Mouse (Mus musculus): ENCODE measurements around the gene Ccdc47.
"Not testable (repeated sequence)": the region's sequence is repeated elsewhere in the genome, so short reads cannot be mapped to it uniquely, and the experiment has no call there.

Gene Ccdc47

DNA sequence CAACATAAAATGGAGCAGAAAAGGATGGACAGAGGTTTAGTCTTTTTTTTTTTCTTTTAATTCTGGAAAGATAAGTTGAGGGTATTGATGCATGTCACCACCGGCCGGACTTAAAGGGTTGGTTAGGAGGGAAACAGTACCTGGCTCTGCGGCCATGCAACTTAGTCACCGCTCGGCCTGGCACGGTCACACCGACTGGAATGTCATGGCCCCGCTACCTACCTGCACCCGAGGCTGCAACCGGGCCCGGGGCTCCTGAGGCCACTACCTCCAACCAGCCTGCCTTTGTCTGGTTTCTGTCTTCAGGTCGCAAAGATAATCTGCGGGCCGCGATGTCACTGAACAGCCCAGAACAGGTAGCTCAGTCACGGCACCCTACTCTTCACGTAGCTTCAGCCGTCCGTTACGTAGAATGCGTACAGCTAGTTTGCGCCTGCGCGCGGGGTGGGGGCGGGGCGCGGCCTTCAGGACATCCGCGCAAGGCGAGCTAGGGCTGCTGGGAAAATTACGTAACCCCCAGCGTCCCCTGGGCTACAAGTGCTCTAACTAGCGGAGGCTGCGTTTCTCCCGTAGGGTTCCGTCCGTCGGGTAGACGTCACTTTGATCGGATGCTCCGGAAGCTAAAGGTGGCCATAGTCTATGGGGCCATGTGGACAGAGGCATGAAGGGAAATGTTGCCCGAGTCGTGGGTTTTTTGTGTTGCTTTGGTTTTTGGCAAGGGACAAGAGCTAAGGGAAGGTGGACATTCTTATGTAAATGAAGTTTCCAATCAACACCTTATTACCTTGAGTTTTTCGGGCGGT, at the start of gene Ccdc47:
TSS of gene Ccdc47 (minus strand) at position 418 of the 803 bp plus-strand sequence.
- peak; percentile 99 for DNase-seq (ENCODE audit: low read depth, low spot score)

DNA sequence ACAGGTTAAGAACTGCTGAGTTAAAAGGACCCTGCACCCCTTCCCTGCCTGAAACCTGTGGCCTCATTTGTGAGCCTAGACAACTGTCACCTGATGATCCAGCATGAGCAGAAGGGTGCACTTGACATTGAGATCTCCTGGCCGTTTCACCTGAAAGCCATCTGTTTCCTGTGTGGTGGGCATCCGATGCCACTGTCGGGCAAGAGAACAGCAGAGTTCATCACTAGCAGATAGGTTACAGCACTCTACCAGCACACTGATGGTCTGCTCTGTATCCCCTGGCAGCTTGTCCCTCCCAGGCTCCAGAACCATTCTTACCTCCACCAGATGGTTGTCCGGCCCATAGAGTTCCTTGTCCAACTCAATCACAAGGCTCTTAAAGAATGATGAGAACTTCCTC, 49.4 kb upstream of the Ccdc47 start:
- no peak for DNase-seq (ENCODE audit: low read depth, low spot score)

DNA sequence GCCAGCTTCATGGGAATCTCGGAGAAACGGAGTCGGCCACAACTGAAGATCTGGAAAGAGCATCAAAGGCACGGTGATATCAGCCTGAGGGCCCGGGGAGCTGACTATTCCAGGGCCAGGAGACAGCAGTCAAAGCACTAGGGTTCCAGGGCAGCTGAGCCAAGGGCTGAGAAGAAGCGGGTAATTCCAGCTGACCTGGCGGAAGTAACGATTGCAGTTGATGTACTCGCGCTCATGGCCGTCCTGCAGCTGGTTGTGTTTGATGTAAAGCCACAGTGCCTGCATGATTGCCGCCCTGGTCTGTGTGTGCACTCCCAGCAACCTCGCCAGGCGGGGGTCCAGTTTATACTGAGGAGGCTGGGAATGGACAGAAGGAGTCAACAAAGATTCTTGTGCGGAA, 48.8 kb upstream of the Ccdc47 start:
- DNase-seq (ENCODE audit: low read depth, low spot score): no peak

DNA sequence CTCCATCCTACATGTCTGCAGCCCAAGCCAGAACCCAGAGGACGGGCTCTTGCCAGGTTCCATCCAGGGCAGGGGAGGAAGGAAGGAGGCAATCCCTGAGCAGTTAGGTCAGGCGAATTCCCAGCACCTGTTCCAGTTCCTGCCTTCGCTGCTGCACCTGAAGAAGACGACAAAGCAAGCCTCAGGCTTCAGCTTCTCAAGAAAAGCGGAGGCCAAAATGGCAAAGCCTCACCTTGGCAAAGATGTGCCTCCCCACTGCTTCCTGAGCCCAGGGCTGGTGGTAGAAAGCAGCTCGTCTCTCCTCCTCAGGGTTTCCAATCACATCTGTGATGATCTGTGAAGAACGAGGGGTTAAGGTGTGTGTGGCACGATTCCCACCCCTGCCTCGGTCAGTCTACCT, 47.8 kb upstream of the Ccdc47 start:
- DNase-seq (ENCODE audit: low read depth, low spot score): no peak

DNA sequence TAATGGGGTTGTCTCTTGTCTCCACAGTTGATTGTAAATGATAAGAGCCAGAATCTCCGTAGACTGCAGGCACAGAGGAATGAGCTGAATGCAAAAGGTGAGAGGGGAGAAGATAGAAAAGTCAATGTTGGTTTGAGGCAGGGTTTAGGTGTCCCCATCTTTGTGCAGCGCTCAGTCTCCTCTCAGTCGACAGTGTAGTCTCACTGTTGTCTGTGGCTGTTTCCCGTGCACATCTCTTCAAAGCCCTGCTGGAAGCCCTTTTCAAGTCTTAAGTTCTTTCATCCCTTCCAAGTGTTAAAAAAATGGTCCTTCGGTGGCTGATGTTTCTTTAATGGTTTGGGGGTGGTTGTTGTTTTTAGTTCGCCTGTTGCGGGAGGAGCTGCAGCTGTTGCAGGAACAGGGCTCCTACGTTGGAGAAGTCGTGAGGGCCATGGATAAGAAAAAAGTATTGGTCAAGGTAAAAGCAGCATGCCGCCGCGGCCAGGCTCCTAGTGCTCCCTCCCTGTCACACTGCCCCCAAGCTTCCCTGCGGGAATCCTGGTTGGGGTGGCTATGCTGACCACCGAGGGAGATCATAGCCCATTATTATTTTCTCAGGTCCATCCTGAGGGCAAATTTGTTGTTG, 44.8 kb upstream of the Ccdc47 start:
- no peak for DNase-seq (ENCODE audit: low read depth, low spot score)

DNA sequence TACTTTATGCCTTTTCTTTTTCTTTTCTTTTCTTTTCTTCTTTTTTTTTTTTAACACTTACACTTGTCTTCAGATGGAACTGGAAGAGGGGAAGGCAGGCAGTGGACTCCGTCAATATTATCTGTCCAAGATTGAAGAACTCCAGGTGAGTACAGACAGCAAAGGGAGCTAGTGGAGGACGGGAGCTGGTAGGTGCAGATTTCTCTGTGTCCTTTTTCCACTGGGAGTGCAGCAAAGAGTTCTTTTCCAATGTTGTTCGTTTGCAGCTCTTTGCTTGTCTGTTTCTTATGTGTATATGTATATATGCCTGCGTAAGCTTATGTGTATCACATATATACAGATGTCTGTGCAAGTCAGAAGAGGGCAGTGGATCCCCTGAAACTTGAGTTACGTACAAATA, 40.6 kb upstream of the Ccdc47 start:
- no peak for DNase-seq (ENCODE audit: low read depth, low spot score)

DNA sequence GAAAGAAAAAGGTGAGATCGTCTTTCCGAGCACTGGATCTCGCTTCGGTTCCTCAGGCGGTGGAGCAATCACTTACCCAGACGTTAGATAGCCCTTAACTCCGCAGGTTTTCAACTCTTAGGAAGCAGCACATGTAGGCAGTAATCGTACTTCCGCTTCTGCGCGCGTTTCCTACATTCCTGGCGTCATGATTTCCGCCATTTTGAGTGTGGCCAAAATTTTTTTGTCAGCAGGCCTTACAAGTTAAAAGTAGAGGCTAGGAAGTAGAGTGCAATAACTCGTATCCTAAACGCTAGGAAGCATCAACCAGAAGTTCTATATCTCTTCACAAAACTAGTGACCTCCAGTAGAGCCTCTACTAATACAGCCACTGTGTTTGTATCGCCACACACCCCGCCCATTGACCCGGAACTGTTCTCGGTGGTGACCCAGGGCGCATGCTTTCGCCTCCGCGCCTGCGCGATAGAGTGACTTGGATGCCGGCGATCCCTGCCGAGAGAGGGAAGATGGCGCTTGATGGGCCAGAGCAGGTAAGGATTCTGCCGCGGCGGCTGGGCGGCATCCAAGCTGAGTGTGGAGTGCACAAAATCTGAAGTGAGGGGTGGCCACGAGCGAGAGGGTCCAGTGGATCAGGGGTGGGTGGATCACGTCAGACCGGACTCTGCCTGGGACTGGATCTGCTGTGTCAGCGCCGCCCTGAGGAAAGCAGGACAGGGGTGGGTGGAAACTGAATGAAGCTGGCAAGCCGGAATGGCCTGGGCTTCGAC, 39.7 kb upstream of the Ccdc47 start, which contains the start of the genes Ftsj3 and Psmc5:
TSS of gene Ftsj3 (minus strand) at position 395 of the 767 bp plus-strand sequence.
TSS of gene Psmc5 (plus strand) at position 470 of the 767 bp plus-strand sequence.
- DNase-seq (ENCODE audit: low read depth, low spot score): peak; percentile 99

DNA sequence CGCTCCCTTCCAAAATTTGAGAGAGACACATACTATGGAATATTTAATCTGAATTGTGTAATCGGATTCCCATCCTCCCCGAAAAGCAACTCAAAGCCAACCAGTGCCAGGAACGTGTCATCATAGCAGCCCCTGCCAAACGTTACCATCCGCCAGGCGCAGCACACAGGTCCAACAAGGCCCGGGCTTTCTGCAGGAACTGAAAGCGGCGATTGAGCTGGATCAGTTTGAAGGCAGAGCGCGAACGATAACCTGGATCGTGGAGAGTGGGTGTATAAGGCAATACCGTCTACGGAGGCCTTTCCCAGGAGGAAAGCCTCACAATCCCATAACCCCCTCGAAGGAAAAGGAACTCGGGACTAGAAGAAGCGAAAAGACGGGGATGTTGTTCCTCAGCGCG, 39.0 kb upstream of the Ccdc47 start:
- DNase-seq (ENCODE audit: low read depth, low spot score): no peak

DNA sequence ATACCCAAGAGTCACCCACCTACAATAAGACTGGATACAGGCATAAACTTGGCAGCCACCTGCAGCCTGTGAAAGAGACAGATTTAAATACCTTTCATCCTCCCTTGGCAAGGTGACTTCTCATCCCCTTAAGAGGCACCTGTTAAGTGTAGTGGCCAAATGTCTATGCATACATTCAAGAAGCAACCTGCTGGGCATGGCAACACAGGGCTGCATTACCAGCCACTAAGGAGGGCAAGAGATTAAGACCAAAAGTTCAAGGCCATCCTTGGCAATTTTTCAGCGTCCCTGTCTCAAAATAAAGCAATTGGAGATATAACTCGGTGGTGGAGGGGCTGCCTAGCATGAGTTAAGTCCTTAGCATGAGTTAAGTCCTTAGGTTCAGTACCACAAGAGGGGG, 38.6 kb upstream of the Ccdc47 start:
- DNase-seq (ENCODE audit: low read depth, low spot score): peak; percentile 25

DNA sequence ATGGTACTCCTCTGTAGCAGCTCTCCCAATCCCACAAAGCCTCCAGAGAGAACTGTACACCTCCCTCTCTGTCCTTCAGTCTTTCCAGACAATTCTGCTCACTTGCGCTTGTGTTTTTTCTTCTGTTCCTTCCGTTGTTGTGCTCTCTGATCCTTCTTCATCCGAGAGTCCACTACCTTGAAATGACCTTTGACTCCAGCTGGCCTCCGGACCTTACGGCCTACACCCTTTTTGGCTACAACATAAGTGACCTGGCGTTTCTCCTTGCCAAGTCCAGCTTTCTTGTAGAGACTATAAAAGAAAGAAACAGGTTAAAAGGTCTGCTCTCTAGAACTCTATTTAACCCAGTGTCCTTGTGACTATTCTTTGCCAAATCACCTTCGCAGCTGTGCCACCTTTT, 33.2 kb upstream of the Ccdc47 start:
- no peak for DNase-seq (ENCODE audit: low read depth, low spot score)

DNA sequence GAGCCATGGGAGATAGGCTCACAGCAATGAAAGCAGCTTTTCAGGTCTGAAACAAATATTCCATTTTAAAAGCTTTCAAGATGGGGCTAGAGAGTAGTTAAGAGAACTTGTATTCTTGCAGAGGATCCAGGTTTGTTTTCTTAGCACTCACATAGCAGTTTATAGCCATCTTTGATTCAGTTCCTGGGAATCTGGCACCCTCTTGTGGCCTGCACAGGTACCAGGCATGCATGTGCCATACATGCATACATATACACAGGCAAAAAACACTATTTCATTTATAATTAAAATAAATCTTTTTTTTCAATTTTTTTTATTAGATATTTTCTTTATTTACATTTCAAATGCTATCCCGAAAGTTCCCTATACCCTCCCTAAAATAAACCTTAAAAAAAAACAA, 30.7 kb upstream of the Ccdc47 start:
- DNase-seq (ENCODE audit: low read depth, low spot score): peak; percentile 50

DNA sequence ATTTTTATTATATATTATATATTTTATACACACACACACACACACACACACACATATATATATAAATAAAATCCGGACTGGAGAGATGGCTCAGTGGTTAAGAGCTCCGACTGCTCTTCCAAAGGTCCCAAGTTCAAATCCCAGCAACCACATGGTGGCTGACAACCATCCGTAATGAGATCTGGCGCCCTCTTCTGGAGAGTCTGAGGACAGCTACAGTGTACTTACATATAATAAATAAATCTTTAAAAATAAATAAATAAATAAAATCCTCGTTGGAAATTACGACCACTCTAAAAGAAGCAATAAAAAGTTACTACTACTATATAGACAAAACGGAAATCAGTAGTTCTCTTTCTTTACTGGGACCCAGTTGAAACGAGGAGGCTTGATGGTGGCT, 17.8 kb upstream of the Ccdc47 start:
- DNase-seq (ENCODE audit: low read depth, low spot score): not testable (repeated sequence)

DNA sequence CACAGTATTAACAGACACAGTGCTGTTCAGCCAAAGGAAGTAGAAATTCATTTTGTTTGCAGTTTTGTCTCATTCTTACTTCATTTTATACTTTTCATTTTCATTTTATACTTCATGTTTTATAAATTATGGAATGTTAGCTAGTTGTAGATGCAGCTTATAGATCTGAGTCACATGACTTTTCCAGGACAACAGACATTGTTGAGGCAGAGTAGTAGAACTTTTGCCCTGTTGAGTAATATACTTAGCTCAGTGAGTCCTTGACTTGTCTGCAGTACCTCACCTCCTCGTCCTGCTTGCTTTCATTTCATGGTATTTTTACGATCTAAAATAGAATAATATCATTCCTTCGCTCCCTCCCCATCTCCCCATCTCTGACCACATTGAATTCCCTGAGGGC, 4.5 kb upstream of the Ccdc47 start:
- no peak for DNase-seq (ENCODE audit: low read depth, low spot score)

DNA sequence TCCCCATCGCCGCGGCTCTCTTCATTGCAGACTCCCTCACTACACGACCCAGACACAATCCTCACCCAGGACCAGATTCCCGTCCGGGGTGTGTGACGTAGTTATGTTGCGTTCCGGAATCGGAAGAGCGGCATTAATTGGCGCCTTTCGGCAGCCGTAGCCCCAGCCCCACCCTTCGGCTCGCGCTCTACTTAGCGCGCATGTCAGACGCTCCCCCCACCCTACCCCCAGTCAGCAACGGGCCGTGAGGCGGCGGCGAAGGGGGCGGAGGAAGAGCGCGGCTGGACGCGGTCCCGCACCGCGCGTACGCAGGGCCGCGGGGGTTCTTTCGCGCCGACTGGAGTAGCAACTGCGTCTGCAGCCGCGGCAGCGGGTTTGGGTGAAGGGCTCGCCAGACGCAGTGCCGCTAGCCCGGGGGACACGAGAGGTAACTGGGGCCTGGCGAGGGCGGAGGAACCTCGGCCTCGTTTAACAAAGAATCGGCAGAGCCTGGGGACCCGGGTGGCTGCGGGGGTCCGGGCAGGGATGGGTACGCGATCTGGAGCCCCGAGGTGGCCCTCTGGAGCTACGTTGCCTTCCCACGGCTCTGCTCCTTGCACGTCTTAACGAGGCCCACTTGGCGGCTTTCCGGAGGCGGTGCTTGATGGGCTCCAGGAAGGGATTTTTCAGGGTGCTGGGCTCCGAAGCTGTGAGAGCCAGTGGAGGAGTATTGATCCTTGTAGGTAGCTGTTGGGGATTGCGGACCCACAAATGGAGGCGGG, 766 bp upstream of the Ccdc47 start, which contains the start of gene Ddx42:
TSS of gene Ddx42 (plus strand) at position 197 of the 761 bp plus-strand sequence.
- DNase-seq (ENCODE audit: low read depth, low spot score): peak; percentile 97

DNA sequence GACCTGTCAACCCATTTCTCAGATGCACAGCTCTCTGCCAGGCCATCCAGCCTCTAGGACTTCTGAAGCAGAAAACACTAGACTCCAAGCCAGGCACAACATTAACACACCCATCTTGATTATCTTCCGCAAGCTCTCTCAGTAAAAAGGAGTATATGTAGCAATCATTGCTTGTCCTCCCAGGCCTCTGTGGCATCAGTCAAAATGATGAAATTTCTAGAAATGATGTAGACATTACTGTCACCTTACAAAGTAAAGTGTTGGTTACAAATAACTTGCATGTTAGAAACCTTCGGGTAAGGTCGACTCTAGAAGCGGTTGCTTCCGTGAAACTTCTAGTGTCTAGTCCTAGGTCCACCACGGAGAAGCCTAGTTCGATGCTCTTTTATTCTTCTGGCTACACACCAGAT, 689 bp downstream of the Ccdc47 start:
- DNase-seq (ENCODE audit: low read depth, low spot score): peak; percentile 36

DNA sequence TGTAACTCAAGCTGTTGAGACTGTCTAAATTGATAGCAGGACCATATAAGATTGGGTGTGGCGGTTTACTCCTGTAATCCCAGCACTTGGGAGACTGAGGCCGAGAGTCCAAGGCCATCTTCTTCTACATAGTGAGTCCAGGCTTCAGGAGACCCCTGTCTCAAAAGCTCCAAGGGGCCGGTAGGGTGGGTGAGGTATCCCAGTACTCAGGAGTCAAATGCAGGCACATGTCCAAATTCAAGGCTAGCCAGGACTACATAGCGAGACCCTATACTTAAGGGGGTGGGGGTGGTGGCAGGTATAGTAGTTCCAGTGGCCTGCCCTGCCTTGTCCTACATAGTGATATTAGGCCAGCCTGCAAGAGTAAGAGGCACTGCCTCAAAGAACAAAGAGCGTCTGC, 1.3 kb downstream of the Ccdc47 start:
- DNase-seq (ENCODE audit: low read depth, low spot score): no peak

DNA sequence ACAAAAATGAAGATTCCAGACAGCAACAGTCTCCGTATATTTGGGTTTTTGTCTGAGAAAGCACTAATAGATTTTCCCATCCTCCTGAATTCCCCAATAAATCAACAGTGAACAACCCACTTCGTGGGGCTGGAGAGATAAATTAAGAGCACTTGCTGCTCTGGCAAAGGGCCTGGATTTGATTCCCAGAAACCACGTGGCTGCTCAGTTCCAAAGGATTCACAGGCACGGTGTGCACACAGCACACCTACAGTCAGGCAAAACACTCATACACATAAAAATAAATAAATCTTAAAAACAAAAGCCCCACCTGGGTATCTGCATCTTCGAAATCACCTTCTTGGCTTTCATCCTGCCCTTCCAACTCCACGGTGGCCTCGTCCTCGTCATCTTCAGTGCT, 3.4 kb downstream of the Ccdc47 start:
- DNase-seq (ENCODE audit: low read depth, low spot score): no peak

DNA sequence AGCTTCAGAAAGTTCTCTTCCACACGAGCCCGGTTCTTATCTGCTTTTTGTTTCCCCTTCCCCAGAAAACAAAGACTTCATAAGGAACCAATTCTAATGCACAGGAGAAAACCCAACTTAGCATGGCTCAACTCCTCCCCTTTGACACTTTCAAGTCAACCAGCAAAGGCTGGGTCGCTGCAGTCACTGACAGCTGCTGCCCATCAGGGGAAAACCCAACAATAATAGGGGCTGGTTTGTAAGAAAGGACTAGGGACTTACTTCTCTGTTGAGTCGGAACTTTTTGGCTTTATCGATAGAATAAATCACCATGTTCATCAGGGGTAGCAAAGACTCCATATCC, 14.1 kb downstream of the Ccdc47 start, which contains the start of gene Strada:
TSS of gene Strada (minus strand) at position 46 of the 343 bp plus-strand sequence.
- DNase-seq (ENCODE audit: low read depth, low spot score): peak; percentile 59

DNA sequence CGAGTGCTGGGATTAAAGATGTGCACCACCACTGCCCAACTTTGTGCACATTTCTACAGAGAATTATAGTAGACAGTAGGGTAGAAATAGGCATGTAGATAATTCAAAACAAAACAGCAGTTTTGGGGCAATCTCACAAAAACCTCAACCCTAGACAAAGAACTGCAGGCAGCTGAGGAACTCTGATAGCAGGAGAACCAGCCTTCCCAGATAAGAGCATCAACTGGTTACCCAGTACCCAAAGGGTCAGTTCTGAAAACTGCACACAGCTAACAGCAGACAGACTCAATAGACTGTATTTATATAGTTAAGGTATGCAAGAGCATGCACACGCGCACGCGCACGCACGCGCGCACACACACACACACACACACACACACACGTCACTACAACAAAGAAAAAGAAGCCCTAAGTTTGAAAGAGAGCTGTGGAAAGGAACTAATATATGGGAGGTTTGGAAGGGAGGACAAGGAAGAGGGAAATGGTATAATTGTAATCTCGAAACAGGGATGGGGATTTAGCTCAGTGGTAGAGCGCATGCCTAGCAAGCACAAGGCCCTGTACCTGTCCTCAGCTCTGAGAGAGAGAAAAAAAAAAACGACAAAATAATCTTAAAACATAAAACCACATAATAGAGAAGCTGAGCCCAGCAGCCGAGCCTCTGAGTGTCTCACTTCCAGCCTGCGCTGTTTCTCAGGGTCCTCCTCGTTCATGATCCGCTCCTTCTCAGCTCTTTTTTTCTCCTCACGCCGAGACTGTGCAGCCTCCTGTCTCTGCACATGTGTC, 14.6 kb downstream of the Ccdc47 start:
- DNase-seq (ENCODE audit: low read depth, low spot score): no peak

DNA sequence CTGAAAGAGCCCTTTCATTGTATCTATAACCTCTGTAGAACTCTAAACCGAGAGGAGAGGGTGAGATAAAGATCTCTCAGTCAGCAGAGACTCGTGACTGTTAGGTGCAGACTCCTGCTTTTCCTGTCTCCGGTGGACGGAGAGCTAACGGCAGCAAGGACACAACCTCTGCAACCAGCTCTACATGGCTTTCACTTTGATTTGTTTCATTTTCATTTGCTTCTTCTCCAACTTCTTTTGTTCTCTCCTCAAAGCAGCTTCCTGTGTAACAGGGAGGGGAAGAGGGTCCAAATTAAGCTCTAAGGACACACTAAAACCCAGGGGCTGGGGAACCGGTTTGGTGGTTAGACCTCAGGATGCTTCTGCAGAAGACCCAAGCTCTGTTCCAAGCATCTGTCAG, 15.4 kb downstream of the Ccdc47 start:
- no peak for DNase-seq (ENCODE audit: low read depth, low spot score)

DNA sequence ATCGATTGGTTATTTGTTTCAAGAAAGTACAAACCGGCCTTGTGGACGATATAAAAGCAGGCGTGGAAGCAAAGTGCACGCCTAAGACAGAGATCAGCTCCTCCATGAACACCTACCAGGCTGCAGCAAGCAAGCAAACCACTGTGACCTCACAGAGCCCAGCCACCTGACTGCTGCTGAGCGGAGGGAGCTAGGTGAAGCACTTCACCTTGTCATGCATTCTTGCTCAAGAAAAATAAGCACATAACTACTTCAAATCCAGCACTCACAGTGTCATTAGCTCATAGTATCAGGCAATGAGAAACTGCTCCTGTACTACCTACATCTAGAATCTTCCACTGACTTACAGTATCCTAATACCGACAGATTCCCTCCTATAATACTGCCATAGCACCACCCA, 16.1 kb downstream of the Ccdc47 start:
- not testable (repeated sequence) for DNase-seq (ENCODE audit: low read depth, low spot score)

Measured in A20 (cell line).